Mouse (Mus musculus) frontal cortex, adult (tissue): ENCODE measurements at regions not wholly inside any gene's neighbourhood (a gene's known extent, or its start where the extent isn't known, plus 50 kb on each side); places are given as distances from the start of the nearest gene placed in this dataset.

ENCODE experiments used
- ATAC-seq: cut with Nextera tagmentation; 2 replicates; pipeline ENCODE4 v1.9.2; 2017; ENCODE audit warnings: mild to moderate bottlenecking, moderate library complexity, mixed read lengths; ENCODE audit not compliant: low TSS enrichment

GRCm38 (mm10) chr4:22047730-22048455 lies 116.8 kb downstream of the Faxc start:
- ATAC-seq = peak; percentile 98

- no peak for ATAC-seq
Measured at GRCm38 (mm10) chr4:22066785-22067433, 135.8 kb downstream of the Faxc start.

GRCm38 (mm10) chr4:22067678-22068299 lies 136.7 kb downstream of the Faxc start:
- ATAC-seq = peak; percentile 74

GRCm38 (mm10) chr4:22088209-22088787 lies 157.2 kb downstream of the Faxc start:
- no peak for ATAC-seq

- peak; percentile 72 for ATAC-seq
Measured at GRCm38 (mm10) chr4:22089637-22090041, 158.5 kb downstream of the Faxc start.

- peak; percentile 78 for ATAC-seq
Measured at GRCm38 (mm10) chr4:22090536-22090935, 159.4 kb downstream of the Faxc start.

- ATAC-seq = no peak
Measured at GRCm38 (mm10) chr4:22092551-22092950, 161.4 kb downstream of the Faxc start.

- peak; percentile 29; the same call in 1 of the 2 replicates for ATAC-seq
Measured at GRCm38 (mm10) chr4:22095257-22096031, 164.3 kb downstream of the Faxc start.

- no peak for ATAC-seq
Measured at GRCm38 (mm10) chr4:22098605-22099004, 167.5 kb downstream of the Faxc start.

- peak; percentile 62 for ATAC-seq
Measured at GRCm38 (mm10) chr4:22102478-22102877, 171.3 kb downstream of the Faxc start.

GRCm38 (mm10) chr4:22103001-22103587 lies 172.0 kb downstream of the Faxc start:
- no peak for ATAC-seq

GRCm38 (mm10) chr4:22106883-22107282 lies 175.8 kb downstream of the Faxc start:
- peak; percentile 93 for ATAC-seq

- no peak for ATAC-seq
Measured at GRCm38 (mm10) chr4:22109410-22109809, 178.3 kb downstream of the Faxc start.

GRCm38 (mm10) chr4:22110400-22110799 lies 179.3 kb downstream of the Faxc start:
- ATAC-seq = no peak

- ATAC-seq = no peak
Measured at GRCm38 (mm10) chr4:22112209-22112608, 181.1 kb downstream of the Faxc start.

GRCm38 (mm10) chr4:22114451-22114850 lies 183.3 kb downstream of the Faxc start:
- ATAC-seq = no peak

- ATAC-seq = no peak
Measured at GRCm38 (mm10) chr4:22119877-22120276, 188.7 kb downstream of the Faxc start.

GRCm38 (mm10) chr4:22120953-22121352 lies 189.8 kb downstream of the Faxc start:
- no peak; the same call in 1 of the 2 replicates for ATAC-seq

- ATAC-seq = no peak
Measured at GRCm38 (mm10) chr4:22121397-22121796, 190.3 kb downstream of the Faxc start.

GRCm38 (mm10) chr4:22124836-22125235 lies 193.7 kb downstream of the Faxc start:
- ATAC-seq = no peak

- ATAC-seq = no peak
Measured at GRCm38 (mm10) chr4:22130511-22130910, 199.4 kb downstream of the Faxc start.
